Mouse (Mus musculus) midbrain, embryonic 16.5 days (tissue): ENCODE results near the gene Mrpl22. TPM values are rescaled to one million over a fixed set of nuclear protein-coding genes. Genes with fewer than 3 reads are reported as not detected.

Experiments
- ATAC-seq: fragments of 200-750 bp; cut with Nextera tagmentation; 2 replicates; pipeline ENCODE4 v1.8.0; 2017; ENCODE audit warnings: moderate TSS enrichment
- H3K27ac ChIP-seq: fragments of 300-500 bp; sonication (generic); 2 replicates; pipeline ENCODE4 v1.5.1; 2014; ENCODE audit warnings: mild to moderate bottlenecking, low read length, mixed read lengths
- H3K27me3 ChIP-seq: fragments of 300-500 bp; sonication (generic); 2 replicates; pipeline ENCODE4 v1.6.1; 2014; ENCODE audit warnings: low read depth, low read length, mixed read lengths; ENCODE audit not compliant: control insufficient read depth, insufficient read depth
- H3K36me3 ChIP-seq: fragments of 300-500 bp; sonication (generic); 2 replicates; pipeline ENCODE4 v1.6.1; 2014; ENCODE audit warnings: mild to moderate bottlenecking, low read length, moderate library complexity, mixed read lengths; ENCODE audit not compliant: control insufficient read depth, insufficient read depth
- H3K4me1 ChIP-seq: fragments of 300-500 bp; sonication (generic); 2 replicates; pipeline ENCODE4 v1.6.1; 2014; ENCODE audit warnings: mild to moderate bottlenecking, low read length, mixed read lengths; ENCODE audit not compliant: control insufficient read depth, insufficient read depth
- H3K4me2 ChIP-seq: fragments of 300-500 bp; sonication (generic); 2 replicates; pipeline ENCODE4 v1.6.1; 2014; ENCODE audit warnings: mild to moderate bottlenecking, low read length, mixed read lengths
- H3K4me3 ChIP-seq: fragments of 300-500 bp; sonication (generic); 2 replicates; pipeline ENCODE4 v1.5.1; 2014; ENCODE audit warnings: low read depth, mild to moderate bottlenecking, low read length, moderate library complexity, mixed read lengths
- H3K9ac ChIP-seq: fragments of 300-500 bp; sonication (generic); 2 replicates; pipeline ENCODE4 v1.6.1; 2014; ENCODE audit warnings: low read depth, low read length, mixed read lengths
- H3K9me3 ChIP-seq: fragments of 300-500 bp; sonication (generic); replicated peaks from 2 replicates; pipeline ENCODE4 v1.6.1; 2014; ENCODE audit warnings: mild to moderate bottlenecking, low read length, mixed read lengths; ENCODE audit not compliant: control insufficient read depth, poor library complexity, severe bottlenecking
- WGBS: fragments of 180-500 bp; shearing (Covaris S2); extraction: QIAGEN DNeasy Blood & Tissue Kit; methylation state at CpG from one replicate; pipeline ENCODE4 v1.1.7; 2014; 5-methylcytosine and 5-hydroxymethylcytosine counted together
- polyA plus RNA-seq: library from polyadenylated mRNA; unstranded; fragments of >200 nt; fragmentation: Nextera tagmentation; extraction: Ambion mirVana; gene quantifications from 2 replicates; pipeline ENCODE4 v1.2.1, GENCODE M21; 2015

The Mrpl22 gene
- polyA plus RNA-seq, result 88.5 and 93.4 TPM in 2 replicates

DNA sequence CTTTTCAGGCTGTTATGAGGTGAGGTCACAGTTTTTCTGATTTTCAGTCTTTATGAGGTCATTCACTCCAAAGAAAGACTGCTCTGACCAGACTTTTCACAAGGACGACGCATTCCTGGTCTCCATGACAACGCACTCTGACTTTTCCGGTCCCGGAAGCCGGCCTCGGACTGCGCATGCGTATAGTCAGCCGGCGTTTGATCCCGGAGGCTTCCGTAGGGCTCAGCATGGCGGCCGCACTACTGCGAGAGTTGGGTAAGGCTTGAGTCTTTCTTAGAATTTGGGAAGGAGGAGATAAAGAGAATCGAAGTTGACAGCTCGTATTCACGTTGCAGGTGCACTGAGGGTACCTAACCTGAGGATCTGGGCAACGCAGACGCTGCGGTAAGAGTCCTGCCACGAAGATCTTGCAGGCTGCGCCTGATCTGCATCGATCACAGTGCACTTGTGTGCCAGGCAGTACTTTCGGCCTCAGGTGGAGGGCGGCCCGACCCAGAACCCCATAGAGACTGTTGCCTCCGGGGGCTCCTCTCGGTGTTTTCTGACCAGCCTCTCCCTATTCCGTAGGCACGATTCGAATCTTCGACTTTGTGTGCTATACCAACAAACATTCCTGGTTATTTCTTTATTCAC, at the start of gene Mrpl22:
Gene Mrpl22, plus strand, starts transcription at position 203 of the 633 bp plus-strand sequence.
- Histone ChIP-seq H3K27me3 (no peaks in the 10 kb centered on the region), H3K9me3 (no peaks in the 10 kb centered on the region), H3K9ac (peak within 1 kb of the TSS; percentile 72), H3K36me3 (peaks cover 15% of the 10 kb centered on the region), H3K4me1 (peaks cover 22% of the 10 kb centered on the region), H3K27ac (peak within 1 kb of the TSS; percentile 77), H3K4me2 (peak within 1 kb of the TSS; percentile 73), H3K4me3 (peak within 1 kb of the TSS; percentile 70)
- whole genome bisulfite sequencing, result under 1% methylated on average over 34 of the region's 34 CpGs
- ATAC-seq, result peak; percentile 74

DNA sequence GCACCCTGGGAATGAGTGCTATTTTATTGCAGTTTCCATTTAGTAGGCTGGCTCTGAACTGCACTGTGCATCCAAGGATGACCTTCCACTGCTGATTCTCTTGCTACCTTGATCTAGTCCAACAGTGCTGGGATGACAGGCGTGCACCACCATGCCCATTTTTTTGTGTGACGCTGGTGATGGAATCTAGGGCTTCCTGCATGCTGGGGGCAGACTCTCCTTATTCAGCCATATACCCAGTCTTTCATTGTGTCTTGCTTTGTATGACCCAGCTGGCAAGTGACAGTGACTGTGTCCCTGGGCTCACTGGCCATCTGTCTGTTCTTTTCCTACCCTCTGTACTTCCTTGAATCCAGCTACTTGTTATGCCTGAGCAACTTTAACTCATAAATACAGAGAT, 47.8 kb upstream of the Mrpl22 start:
- Histone ChIP-seq H3K4me1 (no peaks in the 10 kb centered on the region), H3K9me3 (no peaks in the 10 kb centered on the region), H3K4me3 (no peak overlapping the region), H3K27me3 (no peaks in the 10 kb centered on the region), H3K36me3 (peaks cover 27% of the 10 kb centered on the region), H3K4me2 (no peak overlapping the region), H3K9ac (no peak overlapping the region), H3K27ac (no peak overlapping the region)
- ATAC-seq, result no peak
- 93% methylated on average over 2 of the region's 2 CpGs for WGBS

DNA sequence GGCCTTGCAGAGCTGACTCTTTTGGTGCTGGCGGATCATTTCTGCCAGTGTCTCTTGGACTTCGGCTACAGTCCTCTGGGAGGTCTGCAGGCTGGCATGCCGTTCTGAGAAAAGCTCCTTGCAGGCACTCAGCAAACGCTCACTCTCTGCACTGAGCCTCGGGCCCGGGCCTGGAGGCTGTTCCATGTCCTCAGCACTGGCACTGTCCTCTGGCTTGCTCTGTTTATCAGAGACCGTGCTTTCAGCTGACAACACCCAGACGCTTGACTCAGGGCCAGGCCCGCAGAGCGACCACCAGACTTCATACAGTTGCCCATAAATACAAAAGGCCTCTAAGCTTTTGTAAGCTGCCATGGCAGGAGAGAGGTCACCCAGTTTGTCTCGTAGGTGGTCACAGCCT, 46.4 kb upstream of the Mrpl22 start:
- Histone ChIP-seq H3K9ac (no peak overlapping the region), H3K36me3 (peaks cover 30% of the 10 kb centered on the region), H3K27ac (no peak overlapping the region), H3K27me3 (no peaks in the 10 kb centered on the region), H3K4me3 (no peak overlapping the region), H3K4me1 (no peaks in the 10 kb centered on the region), H3K9me3 (no peaks in the 10 kb centered on the region), H3K4me2 (no peak overlapping the region)
- no peak for ATAC-seq
- WGBS, result 88% methylated on average over 11 of the region's 11 CpGs

DNA sequence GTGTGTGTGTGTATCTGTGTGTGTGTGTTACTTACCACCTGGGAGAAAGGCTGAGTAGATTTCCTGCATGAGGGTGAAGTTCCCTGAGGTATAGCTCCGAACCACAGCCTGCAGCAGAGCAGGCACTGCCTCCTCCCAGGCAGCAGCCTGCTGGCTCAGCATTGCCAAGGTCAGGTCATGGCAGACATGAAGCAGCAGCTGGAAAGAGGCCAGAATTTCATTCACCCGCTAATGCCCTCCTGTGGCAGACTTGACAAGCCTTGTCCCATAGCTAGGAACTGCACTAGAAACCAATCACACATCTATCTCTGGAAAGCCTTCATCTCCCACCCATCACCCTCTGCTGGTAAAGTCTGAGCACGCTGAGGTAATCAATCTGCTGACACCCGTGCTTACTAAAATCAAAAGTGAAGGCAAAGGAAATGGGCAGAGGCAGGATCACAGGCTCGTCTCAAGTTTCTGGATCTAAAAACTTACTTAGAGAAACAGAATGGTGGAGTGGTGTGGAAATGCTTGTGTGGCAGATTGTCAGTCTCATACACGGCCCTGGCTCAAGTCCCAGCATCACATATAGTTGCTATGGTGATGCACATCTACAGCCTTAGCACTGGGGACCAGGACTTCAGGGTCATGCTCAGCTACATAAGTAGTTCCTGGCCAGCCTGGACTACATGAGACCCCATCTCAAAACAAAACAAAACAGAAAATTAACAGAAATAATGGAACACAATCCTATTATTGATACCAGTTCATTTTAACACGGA, 44.9 kb upstream of the Mrpl22 start:
- Histone ChIP-seq H3K27me3 (no peaks in the 10 kb centered on the region), H3K9me3 (no peaks in the 10 kb centered on the region), H3K27ac (no peak overlapping the region), H3K9ac (no peak overlapping the region), H3K36me3 (peaks cover 34% of the 10 kb centered on the region), H3K4me1 (no peaks in the 10 kb centered on the region), H3K4me2 (no peak overlapping the region), H3K4me3 (no peak overlapping the region)
- WGBS, result 75% methylated on average over 7 of the region's 7 CpGs
- no peak for ATAC-seq

DNA sequence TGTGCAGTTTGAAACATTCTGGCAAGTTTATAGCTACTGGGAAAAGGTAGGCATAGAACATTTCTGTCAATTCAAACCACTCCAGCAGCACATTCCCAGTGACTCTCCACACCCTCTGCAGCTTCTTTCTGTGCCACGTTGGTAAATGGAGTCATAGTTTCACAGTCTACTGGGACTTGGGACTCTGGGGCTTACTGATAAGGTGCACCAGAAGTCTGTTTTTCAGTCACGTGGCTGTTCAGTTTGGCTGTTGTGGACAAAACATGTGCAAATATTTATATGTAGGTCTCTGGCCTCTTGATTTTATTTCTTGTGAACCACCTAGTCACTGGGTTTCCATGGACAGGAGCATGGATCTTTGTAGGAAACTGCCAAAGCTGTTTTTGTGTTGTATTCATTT, 43.9 kb upstream of the Mrpl22 start:
- no peak overlapping the region for H3K4me3 ChIP-seq
- H3K27me3 ChIP-seq, result no peaks in the 10 kb centered on the region
- no peak for ATAC-seq
- peaks cover 32% of the 10 kb centered on the region for H3K36me3 ChIP-seq
- H3K4me2 ChIP-seq, result no peak overlapping the region
- WGBS, result 90% methylated on average over 2 of the region's 2 CpGs
- H3K4me1 ChIP-seq, result no peaks in the 10 kb centered on the region
- no peak overlapping the region for H3K27ac ChIP-seq
- H3K9me3 ChIP-seq, result no peaks in the 10 kb centered on the region
- no peak overlapping the region for H3K9ac ChIP-seq

DNA sequence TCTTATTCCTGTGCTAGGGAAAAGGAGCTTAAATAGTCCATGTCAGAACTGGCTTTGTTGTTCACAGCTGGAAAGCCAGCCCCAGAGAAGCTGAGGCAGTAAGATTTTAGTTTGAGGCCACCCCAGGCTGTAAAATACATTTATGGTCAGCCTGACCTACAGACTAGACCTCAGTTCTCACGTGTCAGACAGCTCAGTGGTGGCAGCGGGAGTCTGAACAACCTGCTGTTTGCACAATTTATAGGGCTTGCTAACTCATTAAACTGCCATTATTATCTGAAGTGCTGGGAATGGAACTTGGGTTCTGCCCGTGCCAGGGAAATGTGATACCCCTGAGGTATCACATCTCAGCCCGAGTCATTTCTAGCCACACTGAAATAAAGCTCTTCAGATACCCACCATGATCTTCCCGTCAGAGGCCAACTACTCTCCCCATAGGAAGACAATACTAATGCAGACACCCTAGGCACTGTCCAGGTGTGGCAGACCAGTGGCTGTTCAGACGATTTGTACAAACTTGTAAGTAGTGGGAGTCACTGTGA, 42.1 kb upstream of the Mrpl22 start:
- 87% methylated on average over 6 of the region's 6 CpGs for WGBS

DNA sequence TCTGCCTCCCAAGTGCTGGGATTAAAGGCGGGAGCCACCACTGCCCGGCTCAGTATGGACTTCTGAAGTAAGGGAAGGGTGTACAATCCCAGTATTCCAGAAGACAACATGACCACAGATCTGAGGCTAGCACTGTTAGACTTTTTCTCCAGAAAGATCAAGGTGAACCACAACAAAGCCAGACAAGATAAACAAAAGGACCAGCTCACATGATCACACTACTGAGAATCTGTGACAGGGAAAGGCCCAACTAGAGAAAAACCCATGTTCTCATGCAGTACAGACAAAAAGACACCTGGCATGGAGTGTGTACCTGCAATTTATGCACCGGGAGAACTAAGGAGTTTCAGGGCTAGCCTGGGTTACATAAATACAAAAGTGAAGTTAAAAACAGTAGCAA, 39.4 kb upstream of the Mrpl22 start:
- Histone ChIP-seq H3K27me3 (no peaks in the 10 kb centered on the region), H3K9me3 (no peaks in the 10 kb centered on the region), H3K4me3 (no peak overlapping the region), H3K27ac (no peak overlapping the region), H3K4me1 (no peaks in the 10 kb centered on the region), H3K9ac (no peak overlapping the region), H3K36me3 (peaks cover 42% of the 10 kb centered on the region), H3K4me2 (no peak overlapping the region)
- no peak for ATAC-seq
- WGBS, result 95% methylated on average over 3 of the region's 3 CpGs

More for the DNA sequence above, 42.1 kb upstream of the Mrpl22 start:
- Histone ChIP-seq H3K4me3 (no peak overlapping the region), H3K9ac (no peak overlapping the region), H3K4me1 (no peaks in the 10 kb centered on the region), H3K9me3 (no peaks in the 10 kb centered on the region), H3K27me3 (no peaks in the 10 kb centered on the region), H3K4me2 (no peak overlapping the region), H3K27ac (no peak overlapping the region), H3K36me3 (peaks cover 34% of the 10 kb centered on the region)
- no peak for ATAC-seq

DNA sequence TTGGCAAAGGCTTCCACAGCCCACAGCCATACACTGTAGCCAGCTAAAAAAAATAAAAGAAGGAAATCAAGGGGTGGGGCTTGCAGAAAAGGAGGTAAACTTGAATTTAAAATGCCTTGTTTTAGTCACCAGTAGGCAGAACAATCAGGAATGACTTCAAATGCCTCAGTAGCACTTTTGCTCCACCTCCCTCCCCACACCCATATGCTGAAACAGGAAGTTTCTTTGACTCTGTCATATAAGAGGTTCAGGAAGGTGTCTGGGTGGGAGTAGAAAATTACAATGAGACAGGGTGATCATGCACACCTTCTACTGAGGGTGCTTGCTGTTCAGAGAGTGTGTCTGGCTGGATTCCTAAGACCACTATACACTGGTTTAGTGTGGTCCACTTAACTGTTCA, 36.6 kb upstream of the Mrpl22 start:
- no peaks in the 10 kb centered on the region for H3K27me3 ChIP-seq
- H3K27ac ChIP-seq, result no peak overlapping the region
- peaks cover 38% of the 10 kb centered on the region for H3K36me3 ChIP-seq
- H3K4me2 ChIP-seq, result no peak overlapping the region
- no peaks in the 10 kb centered on the region for H3K4me1 ChIP-seq
- ATAC-seq, result no peak
- H3K9me3 ChIP-seq, result no peaks in the 10 kb centered on the region
- H3K9ac ChIP-seq, result no peak overlapping the region
- no peak overlapping the region for H3K4me3 ChIP-seq

DNA sequence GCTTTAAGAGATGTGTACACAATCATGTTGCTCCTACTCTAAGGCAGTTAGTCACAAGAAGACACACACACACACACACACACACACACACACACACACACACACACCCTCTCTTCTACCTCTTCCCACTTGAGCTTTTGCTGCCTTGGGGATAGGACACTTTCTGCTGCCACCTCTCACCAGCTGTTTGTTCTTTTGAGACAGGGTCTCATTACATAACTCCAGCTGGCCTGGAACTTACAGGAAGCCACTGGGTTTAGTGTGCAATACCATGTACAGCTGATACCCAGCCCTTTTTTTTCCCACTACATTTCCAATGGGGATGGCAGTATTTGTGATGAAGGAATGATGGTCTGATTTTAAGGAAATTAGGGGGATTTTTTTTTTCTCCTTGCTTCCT, 36.2 kb upstream of the Mrpl22 start:
- H3K27ac ChIP-seq, result no peak overlapping the region
- H3K27me3 ChIP-seq, result no peaks in the 10 kb centered on the region
- no peak overlapping the region for H3K4me2 ChIP-seq
- no peak for ATAC-seq
- H3K36me3 ChIP-seq, result peaks cover 36% of the 10 kb centered on the region
- no peaks in the 10 kb centered on the region for H3K9me3 ChIP-seq
- H3K9ac ChIP-seq, result no peak overlapping the region
- no peak overlapping the region for H3K4me3 ChIP-seq
- H3K4me1 ChIP-seq, result no peaks in the 10 kb centered on the region
